ENCODE assay signal across 9 mouse cellular contexts in the genomic region with DNA sequence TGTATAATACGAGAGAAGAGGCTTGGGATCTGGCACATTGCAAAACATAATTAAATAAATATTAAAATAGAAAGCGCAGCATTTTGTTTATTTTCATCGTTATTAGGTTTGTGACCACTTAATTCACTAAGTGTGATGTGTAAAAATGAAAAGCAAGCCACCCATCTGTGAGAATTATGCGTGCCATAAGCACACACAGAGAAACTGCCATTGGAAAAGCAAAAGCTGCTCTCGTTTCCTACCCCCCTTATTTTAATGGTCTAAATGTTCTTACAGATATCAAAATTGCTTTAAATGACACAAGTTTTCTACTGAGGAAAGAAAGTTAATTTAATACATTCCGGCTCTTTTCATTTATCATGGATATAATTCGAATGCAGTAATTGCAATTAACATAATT.
DNase-seq lines count a peak whose midpoint lies in the region; ATAC-seq and TF ChIP-seq lines count a peak whose summit lies in the region.
"Had no signal": no experiment of that assay in that cellular context is flagged by ENCODE, and none has a peak within 500 bp of the region (broad histone marks: within the 10 kb centered on the region; RNA-seq: fewer than 3 reads in every experiment).

No protein-coding gene starts in this region.

- no peaks in the 10 kb centered on the region for H3K79me2 ChIP-seq in heart, adult 2 months (replicated peaks; ENCODE audit: control insufficient read depth, insufficient read depth, low read length)

- TF ChIP-seq POLR2A in heart, adult 2 months (IDR thresholded peaks at IDR 0.05; ENCODE audit: insufficient read depth, low read depth, low read length), result no peak

- WGBS in heart, embryonic 13.5 days, result 83% methylated on average over 7 of the region's 7 CpGs
- WGBS in heart, adult 2 months, result 85% methylated on average over 7 of the region's 7 CpGs
- WGBS in forebrain, postnatal 0 days, result 41% methylated on average over 7 of the region's 7 CpGs
- WGBS in midbrain, embryonic 10.5 days, result 83% methylated on average over 7 of the region's 7 CpGs
- WGBS in liver, embryonic 12.5 days (ENCODE audit: insufficient replicate concordance), result 73% methylated on average over 7 of the region's 7 CpGs
- 77% methylated on average over 7 of the region's 7 CpGs for WGBS in liver, postnatal 0 days (ENCODE audit: insufficient replicate concordance)

- H3K27me3 ChIP-seq in heart, embryonic 13.5 days (replicated peaks), result no peaks in the 10 kb centered on the region
- no peaks in the 10 kb centered on the region for H3K27me3 ChIP-seq in heart, adult 2 months (ENCODE audit: control insufficient read depth, insufficient read depth, low read length)
- no peaks in the 10 kb centered on the region for H3K27me3 ChIP-seq in forebrain, postnatal 0 days (ENCODE audit: insufficient read depth, low read length)
- H3K27me3 ChIP-seq in midbrain, embryonic 10.5 days (ENCODE audit: low read depth, poor library complexity, severe bottlenecking), result no peaks in the 10 kb centered on the region
- H3K27me3 ChIP-seq in liver, embryonic 12.5 days (replicated peaks), result no peaks in the 10 kb centered on the region
- H3K27me3 ChIP-seq in liver, postnatal 0 days (ENCODE audit: insufficient read depth, low read length), result no peaks in the 10 kb centered on the region

- H3K9ac ChIP-seq in heart, embryonic 13.5 days, result no peak overlapping the region
- H3K9ac ChIP-seq in heart, adult 2 months (ENCODE audit: low read depth, low read length), result no peak overlapping the region
- H3K9ac ChIP-seq in forebrain, postnatal 0 days, result 0 out of 2 replicates have a peak overlapping the region, but pooled peaks have one; percentile 26
- no peak overlapping the region for H3K9ac ChIP-seq in liver, embryonic 12.5 days
- no peak overlapping the region for H3K9ac ChIP-seq in liver, postnatal 0 days (replicated peaks)

- no peak for ATAC-seq in heart, embryonic 13.5 days (ENCODE audit: extremely low read depth, insufficient number of reproducible peaks, low FRiP score, low TSS enrichment)
- peak; percentile 56 for ATAC-seq in forebrain, postnatal 0 days
- no peak for ATAC-seq in liver, embryonic 12.5 days
- ATAC-seq in liver, postnatal 0 days, result no peak

- no peaks in the 10 kb centered on the region; the same call in 1 of the 2 replicates for H3K4me1 ChIP-seq in heart, embryonic 13.5 days
- no peaks in the 10 kb centered on the region for H3K4me1 ChIP-seq in heart, adult 2 months (ENCODE audit: control insufficient read depth, insufficient read depth, low read length)
- H3K4me1 ChIP-seq in forebrain, postnatal 0 days (ENCODE audit: insufficient read depth), result peaks cover 4% of the 10 kb centered on the region
- peaks cover 14% of the 10 kb centered on the region for H3K4me1 ChIP-seq in midbrain, embryonic 10.5 days
- no peaks in the 10 kb centered on the region for H3K4me1 ChIP-seq in liver, embryonic 12.5 days
- H3K4me1 ChIP-seq in liver, postnatal 0 days (ENCODE audit: insufficient read depth), result no peaks in the 10 kb centered on the region

- no peaks in the 10 kb centered on the region for H3K9me3 ChIP-seq in heart, embryonic 13.5 days
- no peaks in the 10 kb centered on the region for H3K9me3 ChIP-seq in forebrain, postnatal 0 days (ENCODE audit: low read length)
- no peaks in the 10 kb centered on the region for H3K9me3 ChIP-seq in midbrain, embryonic 10.5 days (replicated peaks)
- H3K9me3 ChIP-seq in liver, embryonic 12.5 days (replicated peaks), result no peaks in the 10 kb centered on the region
- H3K9me3 ChIP-seq in liver, postnatal 0 days (ENCODE audit: low read length), result no peaks in the 10 kb centered on the region

- no peak overlapping the region for H3K27ac ChIP-seq in heart, embryonic 13.5 days (replicated peaks)
- no peak overlapping the region for H3K27ac ChIP-seq in heart, adult 2 months
- no peak overlapping the region for H3K27ac ChIP-seq in forebrain, postnatal 0 days (ENCODE audit: low read depth, low read length)
- H3K27ac ChIP-seq in midbrain, embryonic 10.5 days (replicated peaks), result peak overlapping the region; percentile 70
- H3K27ac ChIP-seq in liver, embryonic 12.5 days, result no peak overlapping the region
- H3K27ac ChIP-seq in liver, postnatal 0 days (ENCODE audit: low read depth), result no peak overlapping the region
- H3K27ac ChIP-seq: macrophage had no signal

- no peak overlapping the region for H3K4me3 ChIP-seq in heart, embryonic 13.5 days
- no peak overlapping the region for H3K4me3 ChIP-seq in heart, adult 2 months
- H3K4me3 ChIP-seq in forebrain, postnatal 0 days (ENCODE audit: low read depth, low read length), result peak overlapping the region; percentile 21
- peak overlapping the region; percentile 29; the same call in 1 of the 2 replicates for H3K4me3 ChIP-seq in midbrain, embryonic 10.5 days
- H3K4me3 ChIP-seq in liver, embryonic 12.5 days, result no peak overlapping the region
- H3K4me3 ChIP-seq in liver, postnatal 0 days (ENCODE audit: low read depth, low read length), result no peak overlapping the region

- TF ChIP-seq CTCF in heart, adult 2 months (IDR thresholded peaks at IDR 0.05), result no peak
- no peak for TF ChIP-seq CTCF in forebrain, postnatal 0 days (IDR thresholded peaks at IDR 0.05; ENCODE audit: low read depth)
- TF ChIP-seq CTCF in liver, postnatal 0 days (IDR thresholded peaks at IDR 0.05; ENCODE audit: low read depth), result no peak

- no peak for DNase-seq in heart, adult 2 months
- DNase-seq in brain, embryonic 18.5 days (ENCODE audit: low read depth, low spot score), result peak; percentile 20
- DNase-seq in forebrain, postnatal 0 days, result no peak
- no peak for DNase-seq in midbrain, embryonic 10.5 days (ENCODE audit: low spot score)
- DNase-seq in liver, postnatal 0 days, result no peak
- no peak for DNase-seq in adrenal gland, postnatal 25 days

- no peak for TF ChIP-seq EP300 in heart, adult 2 months (IDR thresholded peaks at IDR 0.05; ENCODE audit: insufficient read depth, low read depth, low read length)
- TF ChIP-seq EP300 in liver, postnatal 0 days (IDR thresholded peaks at IDR 0.05; ENCODE audit: low read depth), result no peak

- H3K4me2 ChIP-seq in heart, embryonic 13.5 days, result peak overlapping the region; percentile 39
- peak overlapping the region; percentile 37 for H3K4me2 ChIP-seq in forebrain, postnatal 0 days (ENCODE audit: low read depth)
- no peak overlapping the region for H3K4me2 ChIP-seq in liver, embryonic 12.5 days
- no peak overlapping the region for H3K4me2 ChIP-seq in liver, postnatal 0 days (ENCODE audit: low read depth, low read length)

- H3K36me3 ChIP-seq in heart, embryonic 13.5 days, result no peaks in the 10 kb centered on the region
- no peaks in the 10 kb centered on the region for H3K36me3 ChIP-seq in heart, adult 2 months (ENCODE audit: control insufficient read depth, insufficient read depth, low read length)
- H3K36me3 ChIP-seq in forebrain, postnatal 0 days (ENCODE audit: insufficient read depth), result no peaks in the 10 kb centered on the region
- H3K36me3 ChIP-seq in midbrain, embryonic 10.5 days, result no peaks in the 10 kb centered on the region
- no peaks in the 10 kb centered on the region for H3K36me3 ChIP-seq in liver, embryonic 12.5 days
- no peaks in the 10 kb centered on the region for H3K36me3 ChIP-seq in liver, postnatal 0 days (replicated peaks; ENCODE audit: insufficient read depth, low read length)

- intact Hi-C loops in heart, adult 2 months (cut with DNase I), result no loop called here

Comparison
In these comparisons a context has a peak if more than half of its experiments do, and no peak if none do; other contexts are left out.
1. H3K4me2 ChIP-seq: peak in heart, embryonic 13.5 days (single experiment) and forebrain, postnatal 0 days (single experiment); none in liver, embryonic 12.5 days (single experiment) and liver, postnatal 0 days (single experiment).
2. H3K4me3 ChIP-seq: peak in forebrain, postnatal 0 days (single experiment) and midbrain, embryonic 10.5 days (single experiment); none in heart, embryonic 13.5 days (single experiment), heart, adult 2 months (single experiment), liver, embryonic 12.5 days (single experiment) and liver, postnatal 0 days (single experiment).